Mouse (Mus musculus) limb, embryonic 12.5 days (tissue): ENCODE measurements around the gene Rbfox3. TPM values are rescaled to one million over a fixed set of nuclear protein-coding genes. Genes with fewer than 3 reads are reported as not detected.

Experiments
- ATAC-seq: fragments of 200-750 bp; cut with Nextera tagmentation; 2 replicates; pipeline ENCODE4 v1.8.0; 2017; ENCODE audit warnings: low read depth, moderate TSS enrichment; ENCODE audit not compliant: insufficient number of reproducible peaks, insufficient read depth, low FRiP score, low TSS enrichment
- H3K27ac ChIP-seq: fragments of 300-500 bp; sonication (generic); 2 replicates; pipeline ENCODE4 v1.5.1; 2016; ENCODE audit warnings: mild to moderate bottlenecking, moderate library complexity
- H3K27me3 ChIP-seq: fragments of 300-500 bp; sonication (generic); 2 replicates; pipeline ENCODE4 v1.6.1; 2016; ENCODE audit warnings: mild to moderate bottlenecking, moderate library complexity
- H3K36me3 ChIP-seq: fragments of 300-500 bp; sonication (generic); 2 replicates; pipeline ENCODE4 v1.6.1; 2016; ENCODE audit warnings: mild to moderate bottlenecking, moderate library complexity
- H3K4me1 ChIP-seq: fragments of 300-500 bp; sonication (generic); replicated peaks from 2 replicates; pipeline ENCODE4 v1.6.1; 2016
- H3K4me2 ChIP-seq: fragments of 300-500 bp; sonication (generic); 2 replicates; pipeline ENCODE4 v1.6.1; 2016; ENCODE audit warnings: mild to moderate bottlenecking, moderate library complexity
- H3K4me3 ChIP-seq: fragments of 300-500 bp; sonication (generic); replicated peaks from 2 replicates; pipeline ENCODE4 v1.5.1; 2016; ENCODE audit warnings: mild to moderate bottlenecking
- H3K9ac ChIP-seq: fragments of 300-500 bp; sonication (generic); replicated peaks from 2 replicates; pipeline ENCODE4 v1.6.1; 2016; ENCODE audit warnings: mild to moderate bottlenecking, moderate library complexity
- H3K9me3 ChIP-seq: fragments of 300-500 bp; sonication (generic); 2 replicates; pipeline ENCODE4 v1.6.1; 2016; ENCODE audit warnings: mild to moderate bottlenecking, moderate library complexity
- WGBS: fragments of 180-500 bp; shearing (Covaris S2); methylation state at CpG from one replicate; pipeline ENCODE4 v1.1.7; 2016; 5-methylcytosine and 5-hydroxymethylcytosine counted together
- polyA plus RNA-seq: library from polyadenylated mRNA; unstranded; fragments of >200 nt; fragmentation: Nextera tagmentation; extraction: Ambion mirVana; gene quantifications from 2 replicates; pipeline ENCODE4 v1.2.1, GENCODE M21; 2016

Gene Rbfox3
- polyA plus RNA-seq, 1 experiment from 2014 or later: 3.9 TPM

DNA sequence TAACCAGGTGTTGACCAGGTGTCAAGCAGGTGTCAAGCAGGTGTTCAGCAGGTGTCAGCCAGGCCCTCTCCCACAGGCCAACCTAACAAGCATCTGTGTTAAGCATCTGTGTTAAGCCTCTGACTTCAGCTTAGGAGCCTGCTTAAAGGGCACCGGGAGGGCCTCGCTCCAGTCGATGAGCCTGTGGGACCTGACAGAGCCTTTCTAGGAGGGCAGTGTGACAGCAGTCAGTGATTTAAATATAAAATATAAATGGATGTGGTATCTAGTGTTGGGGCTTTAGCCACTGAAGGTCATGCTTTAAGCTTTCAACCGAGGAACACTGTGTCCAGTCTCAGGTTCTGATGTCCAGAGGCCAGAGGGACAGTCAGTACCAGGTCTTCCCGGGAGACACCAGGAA is 18.5 kb downstream of the Rbfox3 start:
- H3K9me3 ChIP-seq: no peaks in the 10 kb centered on the region
- WGBS: 78% methylated on average over 5 of the region's 5 CpGs
- H3K36me3 ChIP-seq: no peaks in the 10 kb centered on the region
- no peak overlapping the region for H3K27ac ChIP-seq
- H3K27me3 ChIP-seq: peaks cover 13% of the 10 kb centered on the region; the same call in 1 of the 2 replicates
- H3K4me3 ChIP-seq: no peak overlapping the region
- no peak overlapping the region for H3K4me2 ChIP-seq
- ATAC-seq: no peak
- H3K4me1 ChIP-seq: peaks cover 7% of the 10 kb centered on the region
- no peak overlapping the region for H3K9ac ChIP-seq

DNA sequence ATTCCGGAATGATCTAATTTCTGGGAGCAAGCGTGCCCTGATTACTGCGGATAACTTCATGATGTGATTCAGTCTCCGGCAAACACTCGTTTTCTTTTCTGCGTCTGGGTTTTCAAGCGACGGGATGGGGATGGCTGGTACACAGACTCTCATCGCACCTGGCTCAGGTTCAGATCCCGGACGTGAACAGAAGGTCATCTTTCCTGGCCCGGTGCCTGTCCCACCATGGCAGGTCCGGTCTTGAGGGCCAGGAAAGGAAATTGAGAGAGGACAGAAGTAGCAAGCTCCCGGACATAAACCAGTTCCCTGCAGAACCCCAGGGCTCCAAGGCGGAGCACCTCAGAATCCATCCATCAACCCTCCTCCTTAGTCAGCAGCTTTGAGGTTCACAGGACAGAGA is 19.9 kb downstream of the Rbfox3 start:
- no peak overlapping the region for H3K27ac ChIP-seq
- H3K4me2 ChIP-seq: no peak overlapping the region
- ATAC-seq: no peak

DNA sequence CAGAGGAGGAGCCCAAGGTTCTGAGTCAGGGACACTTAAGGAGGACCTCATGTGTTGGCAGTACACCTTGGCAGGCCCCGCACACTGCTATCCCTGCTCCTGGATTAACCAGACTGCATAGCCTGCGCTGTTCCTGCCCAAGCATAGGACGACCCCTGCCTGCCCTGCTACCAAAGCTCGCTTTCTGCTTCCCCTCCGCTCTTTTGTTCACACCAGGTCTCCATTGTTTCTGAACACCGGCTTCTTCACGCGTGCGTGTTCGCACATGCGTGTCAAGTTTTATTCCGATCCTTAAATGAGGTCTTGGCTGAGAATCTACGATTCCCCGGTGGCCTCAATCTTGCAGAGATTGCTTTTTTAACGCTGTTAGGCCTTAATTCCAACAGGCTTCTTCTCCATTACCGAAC is 20.4 kb downstream of the Rbfox3 start:
- WGBS: 79% methylated on average over 16 of the region's 16 CpGs
- Histone ChIP-seq H3K27me3 (peaks cover 13% of the 10 kb centered on the region; the same call in 1 of the 2 replicates), H3K4me3 (no peak overlapping the region), H3K9me3 (0 out of 2 replicates have a peak, but pooled peaks cover 7% of the 10 kb centered on the region), H3K4me2 (no peak overlapping the region), H3K36me3 (no peaks in the 10 kb centered on the region), H3K9ac (no peak overlapping the region), H3K4me1 (no peaks in the 10 kb centered on the region), H3K27ac (no peak overlapping the region)
- ATAC-seq: no peak

More for the DNA sequence above, 19.9 kb downstream of the Rbfox3 start:
- Histone ChIP-seq H3K9ac (no peak overlapping the region), H3K9me3 (0 out of 2 replicates have a peak, but pooled peaks cover 7% of the 10 kb centered on the region), H3K4me3 (no peak overlapping the region), H3K27me3 (peaks cover 13% of the 10 kb centered on the region; the same call in 1 of the 2 replicates), H3K4me1 (no peaks in the 10 kb centered on the region), H3K36me3 (no peaks in the 10 kb centered on the region)
- 82% methylated on average over 15 of the region's 15 CpGs for WGBS

DNA sequence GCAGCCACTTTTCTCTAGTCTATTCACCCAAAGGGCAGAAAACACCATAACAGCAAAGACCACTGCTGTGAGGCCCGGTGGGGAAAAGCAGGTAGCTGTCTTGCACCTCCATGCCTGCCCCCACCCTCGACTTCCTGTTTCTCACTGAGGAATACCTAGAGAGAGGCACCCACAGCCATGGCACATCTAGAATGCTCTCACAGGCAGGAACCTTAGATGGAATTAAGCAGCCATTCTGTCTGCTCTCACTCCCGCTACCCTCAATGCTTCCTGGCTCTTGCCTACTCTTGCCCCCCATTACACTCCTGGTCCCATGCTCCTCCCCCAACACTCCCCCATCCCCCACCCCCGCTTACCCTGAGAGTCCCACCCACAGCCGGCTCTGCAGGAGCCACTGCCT is 20.9 kb downstream of the Rbfox3 start:
- H3K36me3 ChIP-seq: no peaks in the 10 kb centered on the region
- ATAC-seq: no peak
- H3K4me1 ChIP-seq: no peaks in the 10 kb centered on the region
- H3K27me3 ChIP-seq: peaks cover 13% of the 10 kb centered on the region; the same call in 1 of the 2 replicates
- H3K4me3 ChIP-seq: no peak overlapping the region
- no peak overlapping the region for H3K9ac ChIP-seq
- H3K4me2 ChIP-seq: no peak overlapping the region
- H3K9me3 ChIP-seq: 0 out of 2 replicates have a peak, but pooled peaks cover 7% of the 10 kb centered on the region
- no peak overlapping the region for H3K27ac ChIP-seq
- WGBS: 50% methylated on average over 5 of the region's 5 CpGs

DNA sequence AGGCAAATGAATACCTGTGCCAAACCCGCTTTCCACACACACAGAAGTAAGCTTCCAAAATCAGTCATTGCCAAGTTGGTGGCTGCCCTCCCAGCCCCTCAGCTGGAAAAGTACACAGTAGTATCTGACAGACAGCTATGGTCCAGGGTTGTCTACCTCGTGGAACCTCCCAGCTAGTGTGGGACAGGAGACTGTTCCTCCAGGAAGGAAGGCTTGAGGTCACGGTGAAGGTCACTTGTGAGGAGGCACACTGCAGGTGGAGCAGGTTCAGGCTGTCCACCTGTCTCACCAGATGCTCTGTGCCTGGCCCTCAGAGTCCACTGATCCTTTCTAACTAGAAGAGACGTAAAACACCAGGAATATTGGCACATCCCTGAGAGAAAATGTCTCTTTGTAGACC is 21.9 kb downstream of the Rbfox3 start:
- Histone ChIP-seq H3K9me3 (0 out of 2 replicates have a peak, but pooled peaks cover 7% of the 10 kb centered on the region), H3K4me1 (no peaks in the 10 kb centered on the region), H3K9ac (no peak overlapping the region), H3K27ac (no peak overlapping the region), H3K36me3 (no peaks in the 10 kb centered on the region), H3K4me2 (no peak overlapping the region), H3K27me3 (peaks cover 13% of the 10 kb centered on the region; the same call in 1 of the 2 replicates), H3K4me3 (no peak overlapping the region)
- no peak for ATAC-seq
- WGBS: 79% methylated on average over 4 of the region's 4 CpGs

DNA sequence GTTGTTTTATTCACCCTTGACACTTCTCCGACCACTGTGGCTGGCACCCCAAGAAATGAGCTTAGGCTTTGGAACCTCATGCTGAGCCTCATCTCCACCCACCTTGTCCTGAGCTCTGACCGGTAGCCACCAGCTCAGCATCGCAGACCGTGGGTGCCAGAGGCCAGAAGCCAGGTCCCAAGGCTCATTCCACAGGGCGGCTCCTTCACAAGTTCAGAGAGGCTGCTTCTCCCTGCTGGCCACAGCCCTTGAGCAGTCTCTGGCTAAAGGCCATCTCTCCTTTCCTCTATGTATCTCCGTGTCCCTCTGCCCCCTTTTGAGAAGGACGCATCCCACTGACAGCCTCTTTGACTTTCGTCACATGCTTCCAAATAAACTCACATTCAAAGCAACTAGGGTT is 23.0 kb downstream of the Rbfox3 start:
- no peak for ATAC-seq
- 79% methylated on average over 8 of the region's 8 CpGs for WGBS
- Histone ChIP-seq H3K27me3 (peaks cover 13% of the 10 kb centered on the region; the same call in 1 of the 2 replicates), H3K4me1 (no peaks in the 10 kb centered on the region), H3K27ac (no peak overlapping the region), H3K9me3 (0 out of 2 replicates have a peak, but pooled peaks cover 7% of the 10 kb centered on the region), H3K9ac (no peak overlapping the region), H3K36me3 (no peaks in the 10 kb centered on the region), H3K4me2 (no peak overlapping the region), H3K4me3 (no peak overlapping the region)

DNA sequence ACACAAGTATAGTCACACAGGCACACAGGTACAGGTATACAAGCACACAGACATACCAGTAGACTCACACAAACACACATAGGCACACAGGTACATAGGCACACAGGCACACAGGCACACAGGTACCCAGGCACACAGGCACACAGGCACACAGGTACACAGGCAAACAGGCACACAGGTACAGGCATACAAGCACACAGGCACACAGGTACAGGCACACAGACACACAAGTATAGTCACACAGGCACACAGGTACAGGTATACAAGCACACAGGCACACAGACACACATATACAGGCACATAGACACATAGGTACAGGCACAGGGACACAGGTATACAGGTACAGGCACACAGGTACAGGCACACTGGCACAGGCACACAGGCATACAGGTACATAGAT is 24.2 kb downstream of the Rbfox3 start:
- ATAC-seq: no peak; the same call in 1 of the 2 replicates
- peaks cover 13% of the 10 kb centered on the region; the same call in 1 of the 2 replicates for H3K27me3 ChIP-seq

DNA sequence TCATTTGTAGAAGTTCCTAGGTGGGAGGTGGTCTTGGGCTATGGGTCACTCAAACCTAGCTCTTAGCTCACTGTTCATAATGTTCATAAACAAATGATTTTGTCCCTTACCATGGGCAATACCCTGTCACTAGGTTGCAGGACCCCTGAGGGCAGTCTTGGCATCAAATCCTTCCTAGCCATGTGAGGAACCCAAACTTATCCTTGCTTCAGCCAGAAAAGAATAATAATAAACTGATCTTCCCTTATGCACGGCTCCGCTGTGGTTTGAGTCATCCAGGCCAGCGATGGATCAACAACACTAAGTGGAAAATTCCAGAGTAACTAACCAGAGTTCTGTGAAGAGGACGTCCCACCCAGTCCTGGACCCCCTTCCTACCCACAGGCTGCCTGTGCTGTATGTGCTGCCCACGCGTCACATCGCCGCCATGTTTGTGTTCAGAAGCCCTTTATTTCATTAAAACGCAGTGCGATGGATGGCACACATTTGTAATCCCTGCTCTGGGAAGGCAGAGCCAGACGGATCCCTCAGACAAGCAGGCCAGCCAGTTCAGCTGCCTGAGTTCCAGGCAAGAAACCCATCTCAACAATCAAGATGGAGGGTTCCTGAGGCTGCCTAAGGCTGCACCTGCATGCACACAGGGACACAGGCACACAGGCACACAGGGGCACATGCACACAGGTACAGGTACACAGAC is 25.0 kb downstream of the Rbfox3 start:
- no peak overlapping the region for H3K9ac ChIP-seq
- no peak overlapping the region for H3K27ac ChIP-seq
- H3K9me3 ChIP-seq: 0 out of 2 replicates have a peak, but pooled peaks cover 7% of the 10 kb centered on the region
- no peak overlapping the region for H3K4me3 ChIP-seq
- ATAC-seq: no peak
- no peak overlapping the region for H3K4me2 ChIP-seq
- no peaks in the 10 kb centered on the region for H3K36me3 ChIP-seq
- peaks cover 13% of the 10 kb centered on the region; the same call in 1 of the 2 replicates for H3K27me3 ChIP-seq
- H3K4me1 ChIP-seq: peaks cover 5% of the 10 kb centered on the region
- 89% methylated on average over 11 of the region's 11 CpGs for WGBS

More for the DNA sequence above, 24.2 kb downstream of the Rbfox3 start:
- Histone ChIP-seq H3K9ac (no peak overlapping the region), H3K27ac (no peak overlapping the region), H3K36me3 (no peaks in the 10 kb centered on the region), H3K9me3 (0 out of 2 replicates have a peak, but pooled peaks cover 7% of the 10 kb centered on the region), H3K4me1 (no peaks in the 10 kb centered on the region), H3K4me3 (no peak overlapping the region), H3K4me2 (no peak overlapping the region)

DNA sequence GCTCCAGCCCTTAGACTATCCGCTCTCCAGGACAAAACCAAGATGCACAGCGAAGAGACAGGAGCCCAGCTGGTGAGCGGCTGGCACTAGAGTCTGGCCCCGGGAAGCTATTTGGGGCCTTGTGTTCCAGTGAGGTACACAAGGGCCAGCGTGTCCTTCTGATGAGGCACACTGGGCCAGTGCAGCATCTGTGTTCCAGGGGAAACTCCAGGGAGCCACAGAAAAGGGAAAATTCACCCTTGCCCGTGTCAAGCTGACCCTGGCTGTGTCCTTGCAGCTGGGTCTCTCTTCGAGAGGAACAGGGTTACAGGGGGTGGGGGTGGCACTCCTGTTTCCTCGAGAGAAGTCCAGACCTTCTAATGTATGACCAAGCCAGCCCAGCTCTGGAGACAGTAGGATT is 25.8 kb downstream of the Rbfox3 start:
- 0 out of 2 replicates have a peak, but pooled peaks cover 7% of the 10 kb centered on the region for H3K9me3 ChIP-seq
- 84% methylated on average over 8 of the region's 8 CpGs for WGBS
- H3K9ac ChIP-seq: no peak overlapping the region
- no peak for ATAC-seq
- peaks cover 9% of the 10 kb centered on the region for H3K4me1 ChIP-seq
- no peak overlapping the region for H3K4me2 ChIP-seq
- no peak overlapping the region for H3K4me3 ChIP-seq
- H3K27ac ChIP-seq: no peak overlapping the region
- no peaks in the 10 kb centered on the region for H3K36me3 ChIP-seq
- H3K27me3 ChIP-seq: peaks cover 10% of the 10 kb centered on the region; the same call in 1 of the 2 replicates

DNA sequence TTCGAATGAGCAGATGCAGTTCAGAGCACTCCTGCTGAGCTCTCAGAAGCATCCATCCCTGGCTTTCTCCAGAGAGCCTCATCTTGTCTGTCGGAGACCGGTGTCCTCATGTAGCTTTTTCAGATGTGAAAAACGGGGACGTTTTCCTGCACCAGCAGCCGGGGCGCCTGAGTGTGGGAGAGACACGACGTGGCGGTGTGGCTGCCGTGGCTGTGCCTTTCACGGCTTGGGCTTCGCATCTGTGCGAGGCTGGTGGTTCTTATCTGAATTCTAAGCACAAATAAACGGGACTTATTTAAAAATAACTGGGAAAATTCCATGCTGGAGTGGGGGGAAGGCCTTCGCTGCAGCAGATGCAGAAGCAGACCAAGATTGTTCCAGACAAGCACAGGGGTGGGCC is 26.3 kb downstream of the Rbfox3 start:
- Histone ChIP-seq H3K9ac (no peak overlapping the region), H3K27me3 (peaks cover 10% of the 10 kb centered on the region; the same call in 1 of the 2 replicates), H3K4me3 (no peak overlapping the region), H3K4me2 (no peak overlapping the region), H3K27ac (no peak overlapping the region), H3K36me3 (no peaks in the 10 kb centered on the region), H3K9me3 (0 out of 2 replicates have a peak, but pooled peaks cover 7% of the 10 kb centered on the region), H3K4me1 (peaks cover 9% of the 10 kb centered on the region)
- WGBS: 91% methylated on average over 16 of the region's 16 CpGs
- ATAC-seq: no peak

DNA sequence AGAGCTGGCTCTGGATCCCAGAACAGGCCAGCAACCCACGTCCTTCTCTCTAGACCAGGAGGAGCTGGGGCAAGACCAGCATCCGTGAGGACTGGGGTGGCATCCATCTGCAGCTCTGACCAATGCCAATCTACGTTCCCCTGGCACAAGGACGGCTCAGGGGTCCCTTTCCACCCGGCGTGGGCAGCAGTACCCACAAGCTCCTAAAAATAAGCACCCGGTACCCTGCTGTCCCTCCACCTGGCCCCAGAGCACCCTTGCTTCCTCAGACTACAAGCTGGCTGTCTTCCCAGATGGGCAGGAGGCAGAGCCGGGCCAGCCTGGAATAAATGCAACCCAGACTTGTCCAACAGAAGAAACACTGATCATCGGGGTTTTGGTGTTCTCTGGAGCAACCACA is 28.3 kb downstream of the Rbfox3 start:
- WGBS: 86% methylated on average over 9 of the region's 9 CpGs

More for the DNA sequence above, 28.3 kb downstream of the Rbfox3 start:
- no peak overlapping the region for H3K4me3 ChIP-seq
- no peaks in the 10 kb centered on the region for H3K36me3 ChIP-seq
- H3K9me3 ChIP-seq: 0 out of 2 replicates have a peak, but pooled peaks cover 7% of the 10 kb centered on the region
- no peaks in the 10 kb centered on the region for H3K27me3 ChIP-seq
- no peak overlapping the region for H3K9ac ChIP-seq
- no peak overlapping the region for H3K27ac ChIP-seq
- no peak for ATAC-seq
- no peak overlapping the region for H3K4me2 ChIP-seq
- H3K4me1 ChIP-seq: peaks cover 9% of the 10 kb centered on the region
